ENCODE assay signal across 20 mouse cellular contexts in the genomic region with DNA sequence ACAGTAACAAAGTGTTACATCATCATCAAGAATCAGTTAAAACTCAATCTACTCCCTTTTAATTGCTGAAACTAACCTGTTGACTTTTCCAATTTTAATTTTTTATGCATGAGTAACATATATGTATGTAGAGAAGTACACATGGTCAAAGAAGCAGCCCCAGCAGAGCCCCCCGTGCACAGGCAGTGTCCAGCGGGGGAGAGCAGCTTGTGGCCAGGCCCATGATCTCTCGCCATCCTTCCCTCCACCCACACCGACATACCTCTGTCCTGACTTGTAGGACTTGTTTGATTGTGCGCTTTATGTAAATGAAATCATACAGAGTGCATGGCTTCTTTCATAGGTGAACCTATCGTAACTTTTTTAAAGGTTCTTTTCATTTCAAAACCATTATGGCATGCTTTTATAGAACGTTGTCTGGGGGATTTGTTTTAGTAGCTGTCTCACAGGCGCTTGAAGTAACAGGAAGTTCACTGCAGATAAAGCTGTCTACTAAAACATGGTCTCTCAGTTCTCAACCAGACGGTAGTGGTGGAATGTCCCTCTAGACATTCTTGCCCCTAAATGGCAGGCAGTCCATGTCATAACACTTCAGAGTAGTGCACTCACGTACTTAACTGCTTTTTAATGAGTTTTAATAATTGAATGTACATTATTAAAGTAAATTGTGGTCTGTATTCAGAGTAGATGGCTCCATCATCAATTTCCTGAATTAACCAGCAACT.
DNase-seq lines count a peak whose midpoint lies in the region; ATAC-seq and TF ChIP-seq lines count a peak whose summit lies in the region.
"Had no signal": no experiment of that assay in that cellular context is flagged by ENCODE, and none has a peak within 500 bp of the region (broad histone marks: within the 10 kb centered on the region; RNA-seq: fewer than 3 reads in every experiment).

No protein-coding gene starts in this region.

- H3K36me3 ChIP-seq in heart, embryonic 15.5 days, result no peaks in the 10 kb centered on the region
- 0 out of 2 replicates have a peak, but pooled peaks cover 3% of the 10 kb centered on the region for H3K36me3 ChIP-seq in lung, embryonic 14.5 days (ENCODE audit: insufficient read depth)

- H3K4me3 ChIP-seq in heart, embryonic 15.5 days, result no peak overlapping the region
- H3K4me3 ChIP-seq in lung, embryonic 14.5 days (ENCODE audit: low read depth, low read length), result no peak overlapping the region
- H3K4me3 ChIP-seq: embryonic facial prominence, embryonic 13.5 days; forebrain, embryonic 15.5 days; megakaryocyte, embryonic 14.5 days had no signal

- H3K9ac ChIP-seq in heart, embryonic 15.5 days, result no peak overlapping the region
- H3K9ac ChIP-seq in lung, embryonic 14.5 days, result no peak overlapping the region
- H3K9ac ChIP-seq: embryonic facial prominence, embryonic 13.5 days; forebrain, embryonic 15.5 days had no signal

- H3K4me1 ChIP-seq in heart, embryonic 15.5 days (replicated peaks), result peaks cover 24% of the 10 kb centered on the region
- H3K4me1 ChIP-seq in lung, embryonic 14.5 days (ENCODE audit: insufficient read depth), result 0 out of 2 replicates have a peak, but pooled peaks cover 4% of the 10 kb centered on the region
- H3K4me1 ChIP-seq: forebrain, embryonic 15.5 days had no signal

- H3K9me3 ChIP-seq in heart, embryonic 15.5 days (replicated peaks), result no peaks in the 10 kb centered on the region
- no peaks in the 10 kb centered on the region for H3K9me3 ChIP-seq in lung, embryonic 14.5 days (ENCODE audit: low read depth, low read length)
- H3K9me3 ChIP-seq: embryonic facial prominence, embryonic 13.5 days; forebrain, embryonic 15.5 days; megakaryocyte, embryonic 14.5 days had no signal

- peak overlapping the region; percentile 31; the same call in 1 of the 2 replicates for H3K4me2 ChIP-seq in heart, embryonic 15.5 days
- H3K4me2 ChIP-seq in lung, embryonic 14.5 days, result no peak overlapping the region
- H3K4me2 ChIP-seq: embryonic facial prominence, embryonic 13.5 days; forebrain, embryonic 15.5 days had no signal

- no peak for ATAC-seq in heart, embryonic 15.5 days (replicated peaks; ENCODE audit: insufficient number of reproducible peaks, insufficient read depth, low FRiP score, low read depth)
- ATAC-seq in lung, embryonic 14.5 days (ENCODE audit: insufficient read depth), result peak; percentile 65; the same call in 1 of the 2 replicates
- ATAC-seq in common myeloid progenitor, adult 5-6 weeks (replicated peaks; ENCODE audit: low read depth, poor library complexity, severe bottlenecking), result 0 out of 2 replicates have a peak, but pooled peaks have one; percentile 50
- ATAC-seq: forebrain, embryonic 15.5 days; hindbrain, embryonic 16.5 days had no signal

- DNase-seq in embryo, embryonic 10.5 days (ENCODE audit: low spot score), result peak; percentile 30
- no peak for DNase-seq in embryo, embryonic 9.5 days (ENCODE audit: extremely low spot score)
- no peak for DNase-seq in heart, adult 18-20 months
- peak; percentile 62 for DNase-seq in lung, embryonic 14.5 days
- no peak for DNase-seq in lung, postnatal 10 days
- DNase-seq in adipocyte (ENCODE audit: low spot score), result no peak
- DNase-seq: cerebellum, adult 18-20 months; cerebellum, postnatal 25 days; gastrocnemius, postnatal 14 days; kidney, adult 11 months; kidney, postnatal 14 days; liver; lung, adult 18-20 months; right cerebral cortex, postnatal 25 days had no signal

- no peak for TF ChIP-seq CTCF in lung, embryonic 14.5 days (IDR thresholded peaks at IDR 0.05; ENCODE audit: low read depth)

- 23% methylated on average over 10 of the region's 10 CpGs for WGBS in heart, embryonic 15.5 days
- 23% methylated on average over 10 of the region's 10 CpGs for whole genome bisulfite sequencing in lung, embryonic 14.5 days

- no peaks in the 10 kb centered on the region for H3K27me3 ChIP-seq in heart, embryonic 15.5 days
- no peaks in the 10 kb centered on the region for H3K27me3 ChIP-seq in lung, embryonic 14.5 days (ENCODE audit: insufficient read depth, low read length)
- H3K27me3 ChIP-seq: embryonic facial prominence, embryonic 13.5 days; forebrain, embryonic 15.5 days; megakaryocyte, embryonic 14.5 days had no signal

- H3K27ac ChIP-seq in heart, embryonic 15.5 days, result peak overlapping the region; percentile 86
- peak overlapping the region; percentile 21; the same call in 1 of the 2 replicates for H3K27ac ChIP-seq in lung, embryonic 14.5 days (ENCODE audit: low read depth)
- H3K27ac ChIP-seq: embryonic facial prominence, embryonic 13.5 days; forebrain, embryonic 15.5 days had no signal

Comparison
In these comparisons a context has a peak if more than half of its experiments do, and no peak if none do; other contexts are left out.
1. DNase-seq: peak in embryo, embryonic 10.5 days (single experiment) and lung, embryonic 14.5 days (single experiment); none in embryo, embryonic 9.5 days (single experiment), heart, adult 18-20 months (0 of 2), lung, postnatal 10 days (single experiment) and adipocyte (single experiment).